Mouse (Mus musculus): ENCODE results near the gene Gm16434. TPM values are rescaled to one million over a fixed set of nuclear protein-coding genes. Genes with fewer than 3 reads are reported as not detected.
"Not testable (repeated sequence)": the region's sequence is repeated elsewhere in the genome, so short reads cannot be mapped to it uniquely, and the experiment has no call there.

Gene Gm16434
- not detected for total RNA-seq (2021)
- long read RNA-seq, experiment 1: 0 reads
- long read RNA-seq, experiment 2: 0 reads

DNA sequence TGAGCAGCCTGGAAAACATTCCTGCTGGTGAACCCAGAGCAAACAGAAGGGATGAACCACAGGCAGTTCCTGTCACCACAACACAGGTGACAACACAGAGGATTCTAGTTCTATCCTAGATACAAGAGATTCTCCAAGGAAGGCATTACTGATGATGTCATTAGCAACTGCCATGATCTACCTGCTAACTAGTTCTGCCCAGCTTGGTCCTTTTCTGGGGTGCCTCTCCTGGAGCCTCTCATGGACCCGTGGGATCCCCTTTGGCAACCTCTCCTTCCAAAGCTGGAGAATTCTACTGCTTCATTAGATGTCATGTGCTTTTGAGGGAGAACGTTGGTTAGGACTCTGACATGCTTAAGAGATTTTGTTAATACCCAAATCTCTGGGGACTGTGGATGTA, at the start of gene Gm16434:
Gm16434 (minus strand) TSS at position 101 of the 400 bp plus-strand sequence.
- not testable (repeated sequence) for DNase-seq (ENCODE audit: low spot score)

DNA sequence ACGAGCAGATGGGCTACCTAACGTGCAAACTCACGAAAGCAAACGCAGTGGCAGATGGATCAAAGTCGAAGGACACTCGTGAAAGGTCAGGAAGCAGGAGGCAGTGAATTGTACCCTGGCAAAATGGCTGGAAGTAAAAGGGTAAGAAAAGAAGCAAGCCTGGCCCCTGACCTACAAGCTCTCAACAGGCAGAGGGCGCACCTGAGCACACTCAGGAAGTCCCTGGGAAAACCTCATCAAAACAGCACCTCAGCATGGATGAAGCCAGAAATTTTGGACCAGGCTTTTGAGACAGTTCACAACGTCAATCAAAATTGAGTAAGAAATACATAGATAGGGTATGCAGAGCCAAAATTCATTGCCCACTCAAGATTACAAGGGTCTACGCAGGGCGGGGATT, 49.2 kb upstream of the Gm16434 start:
- not testable (repeated sequence) for DNase-seq (ENCODE audit: low spot score)

DNA sequence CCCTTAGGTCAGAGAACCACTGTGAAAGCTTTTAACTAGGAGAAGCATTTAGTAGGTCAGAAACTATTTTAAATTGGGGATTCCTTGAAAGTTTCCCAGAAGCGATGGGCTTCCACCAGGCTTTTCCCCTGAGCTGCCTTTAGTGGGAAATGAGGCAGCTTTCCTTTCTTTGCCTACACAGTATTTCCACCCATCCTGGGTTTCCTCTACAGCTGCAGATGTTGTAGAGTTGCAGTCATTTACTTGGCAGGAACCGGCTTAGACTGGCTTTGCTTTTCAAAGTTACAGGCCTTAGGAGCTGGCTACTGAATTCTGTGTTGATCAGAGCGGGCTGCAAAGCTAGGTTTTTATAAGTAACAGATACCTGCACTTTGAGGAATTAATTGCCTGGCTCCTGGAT, 5.7 kb upstream of the Gm16434 start:
- DNase-seq (ENCODE audit: low spot score): peak; percentile 1

DNA sequence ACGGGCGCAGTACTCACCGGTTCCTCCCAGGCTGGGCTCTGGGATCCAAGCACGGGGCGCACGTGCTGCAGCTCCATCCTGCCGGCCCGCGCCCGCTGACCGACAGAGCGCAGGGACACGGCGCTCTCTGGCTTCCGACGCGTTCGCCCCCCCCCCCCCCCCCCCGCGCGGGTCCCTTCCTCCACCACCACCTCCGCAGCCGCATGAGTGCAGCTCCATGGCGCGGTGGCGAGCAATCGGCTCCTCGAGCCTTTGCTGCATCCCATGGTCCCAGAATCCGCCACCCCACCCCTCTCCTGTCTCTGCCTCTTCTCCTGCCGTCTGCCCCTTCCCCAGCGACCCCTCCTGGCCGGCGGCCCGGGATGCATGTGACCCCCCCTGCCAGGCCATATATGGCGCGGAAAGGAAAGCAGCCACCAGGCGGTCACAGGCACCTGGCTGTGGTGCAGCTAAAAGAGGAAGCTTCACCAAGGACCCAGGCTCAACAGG, 19.8 kb downstream of the Gm16434 start, which contains the start of gene Gm3512:
Gm3512 (minus strand) TSS at position 51 of the 489 bp plus-strand sequence.
- DNase-seq (ENCODE audit: low spot score): not testable (repeated sequence)

Other genes starting within 250 kb of the Gm16434 start
- gene Gm6356, start 220.7 kb downstream of the Gm16434 start, total RNA-seq (2021): not detected
- gene Gm10406, start 167.1 kb downstream of the Gm16434 start, total RNA-seq (2021): not detected
- not detected for gene Gm3685, start 149.6 kb downstream of the Gm16434 start, total RNA-seq (2021)
- gene Gm3696, start 93.9 kb downstream of the Gm16434 start, total RNA-seq (2021): not detected
- gene Gm6676, start 69.1 kb downstream of the Gm16434 start, total RNA-seq (2021): not detected
- gene Gm3512, start 20.0 kb downstream of the Gm16434 start, total RNA-seq (2021): not detected
- gene Gm3727, start 70.2 kb upstream of the Gm16434 start, total RNA-seq (2021): not detected
- under 1 TPM in 1 of 2 experiments, not detected in 1; 0.14 TPM for gene Gm3739, start 120.5 kb upstream of the Gm16434 start, total RNA-seq (2021)
- not detected for gene Gm5797, start 137.9 kb upstream of the Gm16434 start, total RNA-seq (2021)
- gene Gm8374, start 170.6 kb upstream of the Gm16434 start, total RNA-seq (2021): not detected

Data from gastrocnemius, adult 18-20 months (tissue).